Mouse (Mus musculus): Measurements from ENCODE around the gene 4931417E11Rik. TPM values are rescaled to one million over a fixed set of nuclear protein-coding genes. Genes with fewer than 3 reads are reported as not detected.

4931417E11Rik gene
- total RNA-seq (2014; rRNA removed) (not detected in 2 replicates), polyA plus RNA-seq (2012; rRNA removed) (not detected in 2 replicates)

GRCm38 (mm10) chr6:73469567-73469966 is at the start of gene 4931417E11Rik:
TSS of gene 4931417E11Rik (minus strand) at chr6:73469667.
- no peaks in the 10 kb centered on the region for H3K4me1 ChIP-seq (ENCODE audit: control insufficient read depth, insufficient read depth, low read length)
- H3K27me3 ChIP-seq (ENCODE audit: control insufficient read depth, insufficient read depth, low read length), result no peaks in the 10 kb centered on the region
- DNase-seq (ENCODE audit: extremely low read depth, low read depth, low spot score), result no peak
- H3K79me2 ChIP-seq (ENCODE audit: control insufficient read depth, insufficient read depth, low read length), result no peaks in the 10 kb centered on the region
- no peak within 1 kb of the TSS for H3K4me3 ChIP-seq (ENCODE audit: insufficient read depth, low read depth, low read length)
- no peak within 1 kb of the TSS for H3K27ac ChIP-seq (replicated peaks; ENCODE audit: insufficient read depth, low read depth, low read length)
- no peak within 1 kb of the TSS for H3K9ac ChIP-seq (ENCODE audit: low read depth, low read length)
- TF ChIP-seq POLR2A (IDR thresholded peaks at IDR 0.05; ENCODE audit: extremely low read depth, insufficient read depth, low read length) (no peak), CTCF (IDR thresholded peaks at IDR 0.05; ENCODE audit: low read depth, low read length) (no peak)
- no peaks in the 10 kb centered on the region for H3K36me3 ChIP-seq (ENCODE audit: control insufficient read depth, insufficient read depth, low read length)
- WGBS, result 90% methylated on average over 8 of the region's 8 CpGs

GRCm38 (mm10) chr6:73517818-73518396 is 48.4 kb upstream of the 4931417E11Rik start:
- H3K79me2 ChIP-seq (ENCODE audit: control insufficient read depth, insufficient read depth, low read length), result no peaks in the 10 kb centered on the region
- 30% methylated on average over 14 of the region's 14 CpGs for WGBS
- H3K27ac ChIP-seq (replicated peaks; ENCODE audit: insufficient read depth, low read depth, low read length), result no peak overlapping the region
- peak; percentile 5 for DNase-seq (ENCODE audit: extremely low read depth, low read depth, low spot score)
- no peak for TF ChIP-seq POLR2A (IDR thresholded peaks at IDR 0.05; ENCODE audit: extremely low read depth, insufficient read depth, low read length)
- TF ChIP-seq CTCF (IDR thresholded peaks at IDR 0.05; ENCODE audit: low read depth, low read length), result peak; percentile 72
- H3K36me3 ChIP-seq (ENCODE audit: control insufficient read depth, insufficient read depth, low read length), result no peaks in the 10 kb centered on the region
- no peaks in the 10 kb centered on the region for H3K27me3 ChIP-seq (ENCODE audit: control insufficient read depth, insufficient read depth, low read length)
- no peak overlapping the region for H3K4me3 ChIP-seq (ENCODE audit: insufficient read depth, low read depth, low read length)
- H3K9ac ChIP-seq (ENCODE audit: low read depth, low read length), result no peak overlapping the region
- H3K4me1 ChIP-seq (ENCODE audit: control insufficient read depth, insufficient read depth, low read length), result no peaks in the 10 kb centered on the region

- Histone ChIP-seq H3K4me1 (ENCODE audit: control insufficient read depth, insufficient read depth, low read length) (no peaks in the 10 kb centered on the region), H3K9ac (ENCODE audit: low read depth, low read length) (no peak overlapping the region), H3K27ac (replicated peaks; ENCODE audit: insufficient read depth, low read depth, low read length) (no peak overlapping the region), H3K27me3 (ENCODE audit: control insufficient read depth, insufficient read depth, low read length) (no peaks in the 10 kb centered on the region), H3K36me3 (ENCODE audit: control insufficient read depth, insufficient read depth, low read length) (no peaks in the 10 kb centered on the region), H3K4me3 (ENCODE audit: insufficient read depth, low read depth, low read length) (no peak overlapping the region), H3K79me2 (ENCODE audit: control insufficient read depth, insufficient read depth, low read length) (no peaks in the 10 kb centered on the region)
- TF ChIP-seq POLR2A (IDR thresholded peaks at IDR 0.05; ENCODE audit: extremely low read depth, insufficient read depth, low read length) (no peak), CTCF (IDR thresholded peaks at IDR 0.05; ENCODE audit: low read depth, low read length) (no peak)
- peak; percentile 42 for DNase-seq (ENCODE audit: extremely low read depth, low read depth, low spot score)
- 14% methylated on average over 1 of the region's 1 CpGs for WGBS
Observed at GRCm38 (mm10) chr6:73512907-73513306, 43.4 kb upstream of the 4931417E11Rik start.

- H3K9ac ChIP-seq (ENCODE audit: low read depth, low read length), result no peak overlapping the region
- H3K27me3 ChIP-seq (ENCODE audit: control insufficient read depth, insufficient read depth, low read length), result no peaks in the 10 kb centered on the region
- 86% methylated on average over 7 of the region's 7 CpGs for WGBS
- H3K4me1 ChIP-seq (ENCODE audit: control insufficient read depth, insufficient read depth, low read length), result no peaks in the 10 kb centered on the region
- H3K36me3 ChIP-seq (ENCODE audit: control insufficient read depth, insufficient read depth, low read length), result no peaks in the 10 kb centered on the region
- no peak overlapping the region for H3K4me3 ChIP-seq (ENCODE audit: insufficient read depth, low read depth, low read length)
- no peak overlapping the region for H3K27ac ChIP-seq (replicated peaks; ENCODE audit: insufficient read depth, low read depth, low read length)
- DNase-seq (ENCODE audit: extremely low read depth, low read depth, low spot score), result no peak
- TF ChIP-seq CTCF (IDR thresholded peaks at IDR 0.05; ENCODE audit: low read depth, low read length) (no peak), POLR2A (IDR thresholded peaks at IDR 0.05; ENCODE audit: extremely low read depth, insufficient read depth, low read length) (no peak)
- H3K79me2 ChIP-seq (ENCODE audit: control insufficient read depth, insufficient read depth, low read length), result no peaks in the 10 kb centered on the region
Observed at GRCm38 (mm10) chr6:73499631-73500030, 30.2 kb upstream of the 4931417E11Rik start.

GRCm38 (mm10) chr6:73497321-73497720 is 27.9 kb upstream of the 4931417E11Rik start:
- H3K9ac ChIP-seq (ENCODE audit: low read depth, low read length), result no peak overlapping the region
- no peaks in the 10 kb centered on the region for H3K79me2 ChIP-seq (ENCODE audit: control insufficient read depth, insufficient read depth, low read length)
- H3K27ac ChIP-seq (replicated peaks; ENCODE audit: insufficient read depth, low read depth, low read length), result no peak overlapping the region
- H3K27me3 ChIP-seq (ENCODE audit: control insufficient read depth, insufficient read depth, low read length), result no peaks in the 10 kb centered on the region
- H3K4me1 ChIP-seq (ENCODE audit: control insufficient read depth, insufficient read depth, low read length), result no peaks in the 10 kb centered on the region
- DNase-seq (ENCODE audit: extremely low read depth, low read depth, low spot score), result no peak
- WGBS, result 73% methylated on average over 2 of the region's 2 CpGs
- no peaks in the 10 kb centered on the region for H3K36me3 ChIP-seq (ENCODE audit: control insufficient read depth, insufficient read depth, low read length)
- TF ChIP-seq POLR2A (IDR thresholded peaks at IDR 0.05; ENCODE audit: extremely low read depth, insufficient read depth, low read length) (no peak), CTCF (IDR thresholded peaks at IDR 0.05; ENCODE audit: low read depth, low read length) (no peak)
- no peak overlapping the region for H3K4me3 ChIP-seq (ENCODE audit: insufficient read depth, low read depth, low read length)

- Histone ChIP-seq H3K27ac (replicated peaks; ENCODE audit: insufficient read depth, low read depth, low read length) (no peak overlapping the region), H3K27me3 (ENCODE audit: control insufficient read depth, insufficient read depth, low read length) (no peaks in the 10 kb centered on the region), H3K4me3 (ENCODE audit: insufficient read depth, low read depth, low read length) (no peak overlapping the region), H3K4me1 (ENCODE audit: control insufficient read depth, insufficient read depth, low read length) (no peaks in the 10 kb centered on the region), H3K36me3 (ENCODE audit: control insufficient read depth, insufficient read depth, low read length) (no peaks in the 10 kb centered on the region), H3K79me2 (ENCODE audit: control insufficient read depth, insufficient read depth, low read length) (no peaks in the 10 kb centered on the region), H3K9ac (ENCODE audit: low read depth, low read length) (no peak overlapping the region)
- TF ChIP-seq CTCF (IDR thresholded peaks at IDR 0.05; ENCODE audit: low read depth, low read length) (no peak), POLR2A (IDR thresholded peaks at IDR 0.05; ENCODE audit: extremely low read depth, insufficient read depth, low read length) (no peak)
- 89% methylated on average over 1 of the region's 1 CpGs for WGBS
- no peak for DNase-seq (ENCODE audit: extremely low read depth, low read depth, low spot score)
Observed at GRCm38 (mm10) chr6:73490524-73490923, 21.1 kb upstream of the 4931417E11Rik start.
